Mouse (Mus musculus): ENCODE results near the gene Arpc2. TPM values are rescaled to one million over a fixed set of nuclear protein-coding genes. Genes with fewer than 3 reads are reported as not detected.

Gene Arpc2
- total and polyA plus RNA-seq, 3 experiments: 108 to 423 (median 141) TPM

DNA sequence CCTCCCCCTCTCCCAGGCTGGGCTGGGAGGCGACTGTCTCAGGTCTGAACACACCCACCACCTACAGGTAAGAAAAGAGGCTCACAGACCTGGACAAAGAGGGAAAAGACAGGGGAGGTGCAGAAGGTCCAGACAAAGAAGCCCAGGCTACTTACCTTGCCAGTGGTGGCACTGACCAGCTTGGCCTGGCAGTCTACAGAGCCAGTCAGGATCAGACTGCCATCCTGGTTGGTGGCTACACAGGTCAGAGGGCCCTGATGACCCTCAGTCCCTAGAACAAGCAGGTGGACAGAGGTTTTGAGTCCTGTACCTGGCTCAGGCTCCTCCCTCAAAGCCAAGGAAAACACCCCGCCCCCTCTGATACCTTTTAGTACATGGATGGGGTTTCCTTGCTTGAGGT is 45.5 kb downstream of the Arpc2 start:
- Histone ChIP-seq H3K27me3 (ENCODE audit: control insufficient read depth in 1 of 2, insufficient read depth in 2 of 2, low read length in 2 of 2) (no peaks in the 10 kb centered on the region), H3K9ac (ENCODE audit: control insufficient read depth, low read depth, low read length, poor library complexity, severe bottlenecking) (no peak overlapping the region), H3K27ac (ENCODE audit: control insufficient read depth, low read depth, low read length) (no peak overlapping the region), H3K79me2 (ENCODE audit: control insufficient read depth, insufficient read depth, low read length, poor library complexity) (peaks cover 9% of the 10 kb centered on the region), H3K36me3 (ENCODE audit: control insufficient read depth in 1 of 2, insufficient read depth in 2 of 2, low read length in 2 of 2) (no peaks in the 10 kb centered on the region), H3K4me1 (ENCODE audit: control insufficient read depth in 1 of 2, insufficient read depth in 2 of 2, low read length in 2 of 2) (peaks cover 0 to 3% of the 10 kb centered on the region in 2 experiments; a peak in 2 of 4 replicates), H3K4me3 (ENCODE audit: control insufficient read depth in 1 of 2, insufficient read depth in 1 of 2, low read depth in 2 of 2, low read length in 2 of 2) (no peak overlapping the region), H3K9me3 (replicated peaks; ENCODE audit: insufficient read depth, low read length) (no peaks in the 10 kb centered on the region)
- DNase-seq (ENCODE audit: low read depth, low spot score): no peak
- TF ChIP-seq SMC3 (IDR thresholded peaks at IDR 0.05; ENCODE audit: low read depth, low read length): no peak
- TF ChIP-seq RAD21 (IDR thresholded peaks at IDR 0.05; ENCODE audit: low read depth, low read length): no peak
- no peak for TF ChIP-seq TAL1 (IDR thresholded peaks at IDR 0.05; ENCODE audit: low read length)
- no peak for TF ChIP-seq ZC3H11A (IDR thresholded peaks at IDR 0.05; ENCODE audit: low read depth, low read length)
- TF ChIP-seq BHLHE40 (IDR thresholded peaks at IDR 0.05; ENCODE audit: borderline replicate concordance, low read depth, low read length): no peak

DNA sequence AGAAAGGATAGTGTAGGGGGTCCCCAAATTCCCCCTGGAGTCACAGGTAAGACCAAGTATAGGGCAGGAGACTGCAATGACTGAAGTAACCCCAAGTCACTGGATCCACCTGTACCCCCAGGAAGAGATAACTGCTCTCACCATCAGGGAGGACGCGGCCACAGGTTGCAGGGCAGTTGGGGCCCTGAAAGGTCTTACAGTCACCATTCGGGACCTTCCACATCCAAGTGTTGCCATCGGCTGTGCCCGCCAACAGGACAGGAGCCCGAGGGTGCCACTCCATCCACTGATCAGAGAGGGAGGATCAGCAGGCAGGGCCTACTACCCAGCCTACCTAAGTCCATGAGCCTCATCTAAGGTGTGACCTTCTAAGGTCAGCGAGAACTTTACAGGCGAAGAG is 46.0 kb downstream of the Arpc2 start:
- H3K9me3 ChIP-seq (replicated peaks; ENCODE audit: insufficient read depth, low read length): no peaks in the 10 kb centered on the region
- no peaks in the 10 kb centered on the region for H3K27me3 ChIP-seq (ENCODE audit: control insufficient read depth in 1 of 2, insufficient read depth in 2 of 2, low read length in 2 of 2)
- TF ChIP-seq CHD2 (IDR thresholded peaks at IDR 0.05; ENCODE audit: low read length) (no peak), POLR2A (IDR thresholded peaks at IDR 0.05; ENCODE audit: control insufficient read depth in 1 of 2, insufficient read depth in 1 of 2, low read depth in 1 of 2, low read length in 2 of 2, poor library complexity in 1 of 2) (no peak), KAT2A (conservative IDR thresholded peaks at IDR 0.05; ENCODE audit: low read depth, low read length) (no peak), MYB (IDR thresholded peaks at IDR 0.05; ENCODE audit: low read depth, low read length) (no peak), RAD21 (IDR thresholded peaks at IDR 0.05; ENCODE audit: low read depth, low read length) (no peak), ZMIZ1 (IDR thresholded peaks at IDR 0.05; ENCODE audit: low read depth, low read length) (no peak), ETS1 (IDR thresholded peaks at IDR 0.05; ENCODE audit: low read depth, low read length) (no peak), ZC3H11A (IDR thresholded peaks at IDR 0.05; ENCODE audit: low read depth, low read length) (no peak), POLR2AphosphoS5 (IDR thresholded peaks at IDR 0.05; ENCODE audit: borderline replicate concordance, low read depth, low read length) (no peak), MEF2A (IDR thresholded peaks at IDR 0.05; ENCODE audit: extremely low read depth, insufficient replicate concordance, low read depth, low read length, poor library complexity, severe bottlenecking) (no peak), RCOR1 (IDR thresholded peaks at IDR 0.05; ENCODE audit: low read depth, low read length) (no peak), CTCF (IDR thresholded peaks at IDR 0.05 in 2 of 3, conservative IDR thresholded peaks at IDR 0.05 in 1 of 3; ENCODE audit: control insufficient read depth in 1 of 3, insufficient read depth in 1 of 3, low read depth in 2 of 3, low read length in 3 of 3, poor library complexity in 1 of 3, severe bottlenecking in 1 of 3) (no peak), MYC (IDR thresholded peaks at IDR 0.05; ENCODE audit: low read depth, low read length) (no peak), ZNF384 (IDR thresholded peaks at IDR 0.05; ENCODE audit: low read depth, low read length) (no peak), JUND (IDR thresholded peaks at IDR 0.05; ENCODE audit: low read depth, low read length) (no peak), ELF1 (IDR thresholded peaks at IDR 0.05; ENCODE audit: low read depth, low read length) (no peak), EP300 (IDR thresholded peaks at IDR 0.05; ENCODE audit: low read depth in 1 of 2, low read length in 2 of 2) (no peak), MXI1 (IDR thresholded peaks at IDR 0.05; ENCODE audit: low read depth, low read length) (no peak)
- no peak overlapping the region for H3K9ac ChIP-seq (ENCODE audit: control insufficient read depth, low read depth, low read length, poor library complexity, severe bottlenecking)
- no peak overlapping the region for H3K27ac ChIP-seq (ENCODE audit: control insufficient read depth, low read depth, low read length)
- no peaks in the 10 kb centered on the region for H3K36me3 ChIP-seq (ENCODE audit: control insufficient read depth in 1 of 2, insufficient read depth in 2 of 2, low read length in 2 of 2)
- peaks cover 9% of the 10 kb centered on the region for H3K79me2 ChIP-seq (ENCODE audit: control insufficient read depth, insufficient read depth, low read length, poor library complexity)
- no peak for DNase-seq (ENCODE audit: low read depth, low spot score)
- peaks cover 0 to 3% of the 10 kb centered on the region in 2 experiments; a peak in 2 of 4 replicates for H3K4me1 ChIP-seq (ENCODE audit: control insufficient read depth in 1 of 2, insufficient read depth in 2 of 2, low read length in 2 of 2)
- no peak overlapping the region for H3K4me3 ChIP-seq (ENCODE audit: control insufficient read depth in 1 of 2, insufficient read depth in 1 of 2, low read depth in 2 of 2, low read length in 2 of 2)

Data from MEL (cell line).